In the genomic region with DNA sequence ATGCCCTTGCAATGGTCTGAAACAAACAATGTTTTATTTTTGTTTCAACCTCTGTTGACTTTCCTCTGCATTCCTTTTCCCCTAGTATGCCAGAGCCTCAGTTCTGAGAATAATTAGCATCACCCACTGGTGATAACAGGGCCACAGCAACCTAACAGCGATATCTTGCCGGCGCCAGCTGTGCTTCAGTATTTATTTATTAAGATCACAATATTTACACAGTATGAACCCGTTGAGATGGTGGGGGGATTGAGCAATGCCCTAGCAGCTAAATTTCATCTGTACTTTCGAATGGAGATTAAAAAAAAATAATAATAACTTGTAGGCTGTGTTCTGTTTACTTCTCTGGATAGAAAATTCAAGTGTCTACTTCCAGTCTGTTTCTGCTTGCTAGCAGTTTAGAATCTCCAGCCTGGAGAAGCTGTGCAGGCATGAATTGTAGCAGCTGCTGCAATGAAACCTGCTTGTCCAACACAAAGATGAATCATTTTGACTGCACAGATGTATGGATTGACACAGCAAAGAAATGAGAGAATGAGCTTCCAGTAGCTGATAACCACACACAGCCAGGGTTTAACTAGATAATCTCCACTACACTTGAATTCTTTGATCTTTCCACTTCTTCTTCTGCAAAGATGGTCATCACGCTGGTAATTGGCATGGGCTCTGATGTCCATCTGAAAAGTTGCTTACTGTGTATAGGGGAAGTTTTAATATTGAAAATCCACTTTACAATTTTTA, we compare ENCODE assay signal across 11 mouse cellular contexts.
DNase-seq lines count a peak whose midpoint lies in the region; ATAC-seq lines count a peak whose summit lies in the region.
"Had no signal": no experiment of that assay in that cellular context is flagged by ENCODE, and none has a peak within 500 bp of the region (broad histone marks: within the 10 kb centered on the region; RNA-seq: fewer than 3 reads in every experiment).

No protein-coding gene starts in this region.

- WGBS in forebrain, embryonic 13.5 days = 62% methylated on average over 6 of the region's 6 CpGs
- WGBS in forebrain, embryonic 16.5 days = 68% methylated on average over 6 of the region's 6 CpGs
- WGBS in lung, embryonic 16.5 days = 15% methylated on average over 6 of the region's 6 CpGs

- no peaks in the 10 kb centered on the region for H3K36me3 ChIP-seq in forebrain, embryonic 13.5 days (ENCODE audit: poor library complexity, severe bottlenecking)
- H3K36me3 ChIP-seq in forebrain, embryonic 16.5 days (ENCODE audit: control insufficient read depth, insufficient read depth) = no peaks in the 10 kb centered on the region
- H3K36me3 ChIP-seq in lung, embryonic 16.5 days (ENCODE audit: control insufficient read depth, insufficient read depth, low read length) = no peaks in the 10 kb centered on the region
- H3K36me3 ChIP-seq: kidney, embryonic 15.5 days had no signal

- no peak overlapping the region for H3K27ac ChIP-seq in forebrain, embryonic 13.5 days
- no peak overlapping the region for H3K27ac ChIP-seq in forebrain, embryonic 16.5 days (ENCODE audit: low read length)
- H3K27ac ChIP-seq in lung, embryonic 16.5 days (ENCODE audit: low read length) = no peak overlapping the region
- H3K27ac ChIP-seq: kidney, embryonic 15.5 days had no signal

- ATAC-seq in forebrain, embryonic 13.5 days = 0 out of 2 replicates have a peak, but pooled peaks have one; percentile 27
- ATAC-seq in forebrain, embryonic 16.5 days = no peak
- ATAC-seq in lung, embryonic 16.5 days (ENCODE audit: low read depth) = peak; percentile 78

- H3K4me1 ChIP-seq in forebrain, embryonic 13.5 days = peaks cover 4% of the 10 kb centered on the region; the same call in 1 of the 2 replicates
- H3K4me1 ChIP-seq in forebrain, embryonic 16.5 days (replicated peaks; ENCODE audit: control insufficient read depth, insufficient read depth, low read length) = no peaks in the 10 kb centered on the region
- no peaks in the 10 kb centered on the region for H3K4me1 ChIP-seq in lung, embryonic 16.5 days (replicated peaks; ENCODE audit: control insufficient read depth, insufficient read depth, low read length)
- H3K4me1 ChIP-seq: kidney, embryonic 15.5 days had no signal

- no peaks in the 10 kb centered on the region for H3K27me3 ChIP-seq in forebrain, embryonic 13.5 days
- no peaks in the 10 kb centered on the region for H3K27me3 ChIP-seq in forebrain, embryonic 16.5 days (replicated peaks; ENCODE audit: control insufficient read depth, insufficient read depth, low read length)
- H3K27me3 ChIP-seq in lung, embryonic 16.5 days (ENCODE audit: control insufficient read depth, insufficient read depth, low read depth, low read length) = no peaks in the 10 kb centered on the region
- H3K27me3 ChIP-seq: kidney, embryonic 15.5 days had no signal

- no peak overlapping the region for H3K9ac ChIP-seq in forebrain, embryonic 13.5 days
- H3K9ac ChIP-seq in forebrain, embryonic 16.5 days (replicated peaks; ENCODE audit: low read depth, low read length) = no peak overlapping the region
- H3K9ac ChIP-seq in lung, embryonic 16.5 days (ENCODE audit: low read length) = no peak overlapping the region
- H3K9ac ChIP-seq: kidney, embryonic 15.5 days had no signal

- H3K4me2 ChIP-seq in forebrain, embryonic 13.5 days = no peak overlapping the region
- H3K4me2 ChIP-seq in forebrain, embryonic 16.5 days (ENCODE audit: low read length) = no peak overlapping the region
- H3K4me2 ChIP-seq in lung, embryonic 16.5 days (ENCODE audit: low read depth, low read length) = no peak overlapping the region
- H3K4me2 ChIP-seq: kidney, embryonic 15.5 days had no signal

- H3K9me3 ChIP-seq in forebrain, embryonic 13.5 days (replicated peaks) = no peaks in the 10 kb centered on the region
- no peaks in the 10 kb centered on the region for H3K9me3 ChIP-seq in forebrain, embryonic 16.5 days (ENCODE audit: control insufficient read depth, low read length)
- H3K9me3 ChIP-seq in lung, embryonic 16.5 days (ENCODE audit: control insufficient read depth, low read length) = no peaks in the 10 kb centered on the region
- H3K9me3 ChIP-seq: kidney, embryonic 15.5 days had no signal

- no peak overlapping the region for H3K4me3 ChIP-seq in forebrain, embryonic 13.5 days
- no peak overlapping the region for H3K4me3 ChIP-seq in forebrain, embryonic 16.5 days (replicated peaks; ENCODE audit: low read length)
- H3K4me3 ChIP-seq in lung, embryonic 16.5 days (ENCODE audit: low read length) = no peak overlapping the region
- H3K4me3 ChIP-seq: kidney, embryonic 15.5 days; myocyte had no signal

- peak; percentile 3 to 4 for DNase-seq in urinary bladder, postnatal 36 days (ENCODE audit: low spot score in 2 of 2)
- DNase-seq in urinary bladder, postnatal 4 days (ENCODE audit: low spot score in 2 of 2) = no peak
- DNase-seq in yolk sac, embryonic 10.5 days (ENCODE audit: low spot score) = peak; percentile 38
- DNase-seq in layer of hippocampus, adult 9-11 months = no peak
- no peak for DNase-seq in left cerebral cortex, adult 8-10 months (ENCODE audit: low spot score in 2 of 2)
- DNase-seq: B cell, adult 2 months had no signal

Comparison
In these comparisons a context has a peak if more than half of its experiments do, and no peak if none do; other contexts are left out.
1. DNase-seq: peak in urinary bladder, postnatal 36 days (2 of 2) and yolk sac, embryonic 10.5 days (single experiment); none in urinary bladder, postnatal 4 days (0 of 2), layer of hippocampus, adult 9-11 months (single experiment) and left cerebral cortex, adult 8-10 months (0 of 2).